Mouse (Mus musculus): ENCODE data around the gene Mcoln2. TPM values are rescaled to one million over a fixed set of nuclear protein-coding genes. Genes with fewer than 3 reads are reported as not detected.

Mcoln2 gene
- polyA plus RNA-seq (2015; fragmentation: Nextera tagmentation; extraction: Ambion mirVana): 1.4 and 1.5 TPM in 2 replicates

DNA sequence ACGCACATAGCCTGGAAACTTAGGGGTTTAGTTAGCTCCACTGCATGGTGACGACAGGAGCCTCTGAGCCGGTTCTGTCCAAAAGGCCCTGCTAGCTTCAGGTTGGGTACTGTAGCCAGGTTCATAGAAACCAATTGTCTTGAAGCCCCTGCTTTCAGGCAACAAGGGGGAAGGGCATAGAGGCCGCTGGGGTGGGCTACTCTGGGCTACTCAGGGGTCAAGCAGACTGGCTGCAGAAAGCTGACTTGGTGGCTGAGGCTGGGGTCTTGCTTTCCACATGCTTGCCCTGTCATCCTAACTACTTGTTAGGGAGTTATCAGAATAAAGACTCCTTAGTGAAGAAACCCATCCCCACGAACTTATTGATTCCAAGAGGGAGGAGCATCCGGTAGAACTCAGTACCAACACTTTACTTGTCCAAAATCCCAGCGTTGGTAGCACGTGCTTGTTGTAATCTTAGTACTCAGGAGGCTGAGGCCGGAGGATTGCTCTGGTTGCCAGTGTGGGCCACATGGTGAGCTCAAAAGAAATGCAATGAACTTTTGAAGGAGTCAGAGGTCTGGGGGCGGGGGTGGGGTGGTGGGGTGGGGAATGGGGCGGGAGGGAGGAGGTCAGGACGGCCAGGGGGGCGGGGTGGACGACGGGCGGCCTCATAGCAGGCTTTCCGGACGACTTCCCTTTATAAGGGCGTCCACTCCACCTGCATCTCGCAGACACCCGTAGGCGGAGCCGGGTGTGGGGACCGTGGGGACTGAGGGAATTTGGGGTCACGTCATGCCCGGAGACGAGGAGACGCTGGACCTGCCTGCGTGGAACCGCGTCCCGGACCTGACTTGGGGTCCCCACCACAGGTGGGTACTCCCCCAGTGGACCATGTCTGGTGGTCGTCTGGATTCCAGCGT, at the start of gene Mcoln2:
TSS of gene Mcoln2 (plus strand) at position 678 of the 902 bp plus-strand sequence.
- Histone ChIP-seq H3K9ac (ENCODE audit: low read depth, low read length) (peak within 1 kb of the TSS; percentile 42), H3K27ac (no peak within 1 kb of the TSS), H3K36me3 (ENCODE audit: insufficient read depth, low read length) (no peaks in the 10 kb centered on the region), H3K9me3 (replicated peaks; ENCODE audit: low read length) (no peaks in the 10 kb centered on the region), H3K4me3 (replicated peaks; ENCODE audit: low read depth, low read length) (peak within 1 kb of the TSS; percentile 45), H3K27me3 (ENCODE audit: insufficient read depth, low read length) (0 out of 2 replicates have a peak, but pooled peaks cover 3% of the 10 kb centered on the region), H3K4me1 (replicated peaks; ENCODE audit: insufficient read depth, low read length) (peaks cover 10% of the 10 kb centered on the region; the same call in 1 of the 2 replicates), H3K4me2 (ENCODE audit: low read length) (peak within 1 kb of the TSS; percentile 93)
- DNase-seq (ENCODE audit: low spot score) (no peak), ATAC-seq (replicated peaks; ENCODE audit: low FRiP score, low read depth) (peak; percentile 19; the same call in 1 of the 2 replicates)
- WGBS: 13% methylated on average over 34 of the region's 34 CpGs
- TF ChIP-seq CTCF (IDR thresholded peaks at IDR 0.05; ENCODE audit: low read depth): no peak

DNA sequence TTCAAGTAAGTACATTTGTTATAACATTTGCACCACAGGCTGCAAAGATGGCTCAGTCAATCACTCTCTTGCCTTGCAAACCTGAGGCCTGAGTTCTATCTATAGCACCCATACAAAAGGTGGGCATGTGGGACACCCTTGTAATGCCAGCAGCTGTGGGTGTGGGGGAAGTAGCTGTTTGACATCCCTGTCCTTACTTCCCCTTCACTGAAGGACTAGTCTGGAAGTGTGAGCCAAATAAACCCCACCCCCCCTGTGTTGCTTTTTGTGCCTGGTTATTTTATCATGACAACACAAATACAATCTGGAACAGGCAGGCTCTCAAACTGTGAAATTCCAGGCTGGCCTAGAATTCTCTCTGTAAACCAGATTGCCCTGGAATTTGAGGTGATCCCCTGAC, 49.7 kb upstream of the Mcoln2 start:
- Histone ChIP-seq H3K4me3 (replicated peaks; ENCODE audit: low read depth, low read length) (no peak overlapping the region), H3K9ac (ENCODE audit: low read depth, low read length) (no peak overlapping the region), H3K9me3 (replicated peaks; ENCODE audit: low read length) (no peaks in the 10 kb centered on the region), H3K27ac (no peak overlapping the region), H3K36me3 (ENCODE audit: insufficient read depth, low read length) (no peaks in the 10 kb centered on the region), H3K4me1 (replicated peaks; ENCODE audit: insufficient read depth, low read length) (no peaks in the 10 kb centered on the region), H3K4me2 (ENCODE audit: low read length) (no peak overlapping the region), H3K27me3 (ENCODE audit: insufficient read depth, low read length) (no peaks in the 10 kb centered on the region)
- no peak for ATAC-seq (replicated peaks; ENCODE audit: low FRiP score, low read depth)
- no peak for TF ChIP-seq CTCF (IDR thresholded peaks at IDR 0.05; ENCODE audit: low read depth)
- DNase-seq (ENCODE audit: low spot score): no peak

DNA sequence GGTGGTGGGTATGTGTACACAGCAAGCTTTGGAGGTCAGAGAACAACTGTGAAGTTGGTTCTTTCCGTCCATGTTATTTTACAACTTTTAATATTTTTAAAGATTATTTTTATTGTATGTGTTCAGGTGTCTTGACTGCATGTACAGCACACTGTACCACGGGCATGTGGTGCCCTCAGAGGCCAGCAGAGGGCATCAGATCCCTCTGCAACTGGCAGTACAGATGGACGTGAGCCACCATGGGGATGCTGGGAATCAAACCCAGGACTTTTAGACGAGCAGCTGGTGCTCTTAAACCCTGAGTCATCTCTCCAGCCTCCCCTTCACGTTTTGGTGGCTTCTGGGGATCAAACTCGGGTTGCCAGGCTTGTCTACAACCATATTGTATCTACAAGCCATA, 47.6 kb upstream of the Mcoln2 start:
- no peak overlapping the region for H3K9ac ChIP-seq (ENCODE audit: low read depth, low read length)
- H3K27ac ChIP-seq: no peak overlapping the region
- DNase-seq (ENCODE audit: low spot score) (no peak), ATAC-seq (replicated peaks; ENCODE audit: low FRiP score, low read depth) (no peak)
- no peaks in the 10 kb centered on the region for H3K27me3 ChIP-seq (ENCODE audit: insufficient read depth, low read length)
- WGBS: 60% methylated on average over 6 of the region's 6 CpGs
- no peaks in the 10 kb centered on the region for H3K36me3 ChIP-seq (ENCODE audit: insufficient read depth, low read length)
- no peak overlapping the region for H3K4me2 ChIP-seq (ENCODE audit: low read length)
- no peaks in the 10 kb centered on the region for H3K9me3 ChIP-seq (replicated peaks; ENCODE audit: low read length)
- peak; percentile 30; the same call in 1 of the 2 replicates for TF ChIP-seq CTCF (IDR thresholded peaks at IDR 0.05; ENCODE audit: low read depth)
- no peak overlapping the region for H3K4me3 ChIP-seq (replicated peaks; ENCODE audit: low read depth, low read length)
- H3K4me1 ChIP-seq (replicated peaks; ENCODE audit: insufficient read depth, low read length): no peaks in the 10 kb centered on the region

DNA sequence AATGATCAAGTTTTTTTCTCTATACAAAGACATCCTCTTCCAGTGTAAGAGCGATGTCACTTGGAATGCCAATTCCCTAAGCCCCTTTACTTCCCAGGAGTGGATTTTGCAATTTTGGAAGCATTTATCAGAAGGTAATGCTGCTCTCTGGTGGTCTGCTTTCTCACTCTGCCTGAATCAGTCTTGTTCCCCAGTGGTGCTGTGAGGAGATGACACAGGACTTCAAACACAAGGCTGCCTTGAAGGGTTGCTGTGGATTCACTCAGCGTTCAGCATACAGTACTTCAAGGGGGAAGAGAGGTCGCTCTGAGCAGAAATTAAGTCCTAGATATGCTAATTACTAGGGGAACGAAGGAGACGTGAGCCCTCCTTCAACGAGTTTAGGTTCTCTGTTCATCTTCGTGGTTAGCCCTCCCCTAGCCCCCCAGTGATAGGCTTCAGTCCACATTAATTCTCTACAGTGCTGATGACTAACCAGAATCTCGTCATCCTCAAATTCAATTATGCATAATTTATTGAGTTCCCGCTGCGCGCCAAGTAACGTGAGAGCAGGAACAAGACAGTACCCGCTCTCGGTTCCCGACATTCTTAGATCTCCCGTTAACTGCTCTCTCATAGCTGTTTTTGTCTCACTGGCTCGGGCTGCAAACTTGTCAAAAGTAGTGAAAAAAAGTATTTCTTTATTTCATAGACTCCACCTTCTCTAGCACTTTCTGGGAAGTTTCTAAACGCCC, 42.4 kb upstream of the Mcoln2 start:
- Histone ChIP-seq H3K36me3 (ENCODE audit: insufficient read depth, low read length) (no peaks in the 10 kb centered on the region), H3K4me3 (replicated peaks; ENCODE audit: low read depth, low read length) (peak overlapping the region; percentile 29), H3K9me3 (replicated peaks; ENCODE audit: low read length) (no peaks in the 10 kb centered on the region), H3K4me1 (replicated peaks; ENCODE audit: insufficient read depth, low read length) (no peaks in the 10 kb centered on the region), H3K9ac (ENCODE audit: low read depth, low read length) (no peak overlapping the region), H3K4me2 (ENCODE audit: low read length) (peak overlapping the region; percentile 81), H3K27ac (no peak overlapping the region), H3K27me3 (ENCODE audit: insufficient read depth, low read length) (no peaks in the 10 kb centered on the region)
- peak; percentile 62 for TF ChIP-seq CTCF (IDR thresholded peaks at IDR 0.05; ENCODE audit: low read depth)
- DNase-seq (ENCODE audit: low spot score): peak; percentile 75
- peak; percentile 82 for ATAC-seq (replicated peaks; ENCODE audit: low FRiP score, low read depth)
- WGBS: 4% methylated on average over 18 of the region's 18 CpGs

DNA sequence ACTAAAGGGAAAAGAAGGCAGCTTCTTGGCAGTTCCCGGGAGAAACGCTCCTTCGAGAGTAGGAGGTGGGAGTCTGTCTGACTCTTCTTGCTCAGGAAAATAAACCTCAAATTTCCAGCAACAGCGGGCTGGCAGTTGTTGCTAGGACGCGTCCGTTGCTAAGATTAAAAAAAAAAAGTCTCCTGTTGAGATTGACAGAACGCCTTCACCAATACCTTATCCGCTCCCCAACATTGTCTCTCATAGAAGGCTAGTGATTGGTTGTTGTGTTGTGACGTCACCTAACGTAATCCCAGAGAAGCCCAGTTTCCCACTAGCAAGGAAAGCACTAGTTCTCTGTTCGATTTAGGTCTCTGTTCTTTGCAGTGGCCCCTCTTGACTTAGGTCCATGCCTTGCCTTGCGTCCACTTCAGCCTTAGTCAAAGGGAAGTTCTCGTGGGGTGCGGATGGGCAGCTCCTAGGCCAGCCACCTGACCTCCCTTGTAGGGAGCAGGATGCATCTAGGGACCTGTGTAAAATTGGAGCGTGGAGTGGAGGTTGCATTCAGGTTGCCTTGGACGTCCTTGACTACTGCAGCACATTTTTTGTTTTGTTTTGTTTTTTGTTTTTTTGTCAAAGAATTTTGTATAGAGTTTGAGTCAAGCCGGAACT, 41.6 kb upstream of the Mcoln2 start, which contains the start of gene Wdr63:
TSS of gene Wdr63 (minus strand) at position 210 of the 651 bp plus-strand sequence.
- ATAC-seq (replicated peaks; ENCODE audit: low FRiP score, low read depth) (peak; percentile 94), DNase-seq (ENCODE audit: low spot score) (peak; percentile 93)
- Histone ChIP-seq H3K4me3 (replicated peaks; ENCODE audit: low read depth, low read length) (peak within 1 kb of the TSS; percentile 29), H3K27me3 (ENCODE audit: insufficient read depth, low read length) (no peaks in the 10 kb centered on the region), H3K4me1 (replicated peaks; ENCODE audit: insufficient read depth, low read length) (no peaks in the 10 kb centered on the region), H3K9ac (ENCODE audit: low read depth, low read length) (no peak within 1 kb of the TSS), H3K9me3 (replicated peaks; ENCODE audit: low read length) (no peaks in the 10 kb centered on the region), H3K36me3 (ENCODE audit: insufficient read depth, low read length) (no peaks in the 10 kb centered on the region), H3K4me2 (ENCODE audit: low read length) (peak within 1 kb of the TSS; percentile 81), H3K27ac (no peak within 1 kb of the TSS)
- 14% methylated on average over 18 of the region's 18 CpGs for WGBS
- no peak for TF ChIP-seq CTCF (IDR thresholded peaks at IDR 0.05; ENCODE audit: low read depth)

DNA sequence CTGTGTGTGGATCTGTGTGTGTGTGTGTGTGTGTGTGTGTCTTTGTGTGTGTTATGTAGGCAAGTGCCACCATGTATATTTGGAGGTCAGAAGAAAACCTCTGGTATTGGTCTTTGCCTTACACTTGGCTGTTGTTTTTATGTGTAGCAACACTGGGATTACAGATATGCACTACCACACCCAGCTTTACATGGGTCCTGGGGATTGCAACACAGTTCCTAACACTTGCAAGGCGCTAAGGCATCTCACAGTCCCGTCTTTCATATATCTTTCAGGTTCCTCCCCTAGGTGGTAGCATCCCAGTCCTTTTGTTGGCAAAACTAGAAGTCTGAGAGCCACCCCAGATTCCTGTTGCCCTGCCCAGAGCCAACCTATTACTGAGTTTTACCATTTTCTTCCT, 40.7 kb upstream of the Mcoln2 start:
- Histone ChIP-seq H3K27me3 (ENCODE audit: insufficient read depth, low read length) (no peaks in the 10 kb centered on the region), H3K27ac (no peak overlapping the region), H3K36me3 (ENCODE audit: insufficient read depth, low read length) (no peaks in the 10 kb centered on the region), H3K4me3 (replicated peaks; ENCODE audit: low read depth, low read length) (no peak overlapping the region), H3K9ac (ENCODE audit: low read depth, low read length) (no peak overlapping the region), H3K9me3 (replicated peaks; ENCODE audit: low read length) (no peaks in the 10 kb centered on the region), H3K4me2 (ENCODE audit: low read length) (no peak overlapping the region), H3K4me1 (replicated peaks; ENCODE audit: insufficient read depth, low read length) (no peaks in the 10 kb centered on the region)
- 80% methylated on average over 2 of the region's 2 CpGs for WGBS
- DNase-seq (ENCODE audit: low spot score): no peak
- ATAC-seq (replicated peaks; ENCODE audit: low FRiP score, low read depth): no peak
- no peak for TF ChIP-seq CTCF (IDR thresholded peaks at IDR 0.05; ENCODE audit: low read depth)

All from kidney, postnatal 0 days (tissue).